Mouse (Mus musculus): ENCODE measurements around the gene Gm21117.
"Not testable (repeated sequence)": the region's sequence is repeated elsewhere in the genome, so short reads cannot be mapped to it uniquely, and the experiment has no call there.

The Gm21117 gene

DNA sequence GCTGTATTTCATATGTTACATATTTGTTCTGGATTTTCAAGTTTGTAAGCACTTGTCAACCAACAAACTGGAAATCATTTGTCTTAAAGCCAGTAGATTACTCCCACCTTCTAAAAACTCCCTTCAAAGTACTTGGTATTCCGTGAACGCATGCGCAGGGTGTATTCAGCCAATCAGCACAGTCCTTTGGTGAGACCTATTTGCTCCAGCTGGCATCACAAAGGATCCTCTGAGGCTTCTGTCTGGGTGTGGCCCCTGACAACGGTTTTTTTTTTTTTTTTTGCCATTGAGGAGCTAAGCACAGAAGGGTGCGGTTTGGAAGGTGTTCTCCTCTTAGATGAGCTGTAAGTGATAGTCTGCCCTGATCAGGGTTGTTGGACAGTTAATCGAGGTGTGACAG lies at the start of gene Gm21117:
Gm21117 (plus strand) TSS at position 301 of the 400 bp plus-strand sequence.
- DNase-seq (ENCODE audit: low spot score in 2 of 2): not testable (repeated sequence)
